Mouse (Mus musculus): Measurements from ENCODE around the gene Samd13.

Gene Samd13

DNA sequence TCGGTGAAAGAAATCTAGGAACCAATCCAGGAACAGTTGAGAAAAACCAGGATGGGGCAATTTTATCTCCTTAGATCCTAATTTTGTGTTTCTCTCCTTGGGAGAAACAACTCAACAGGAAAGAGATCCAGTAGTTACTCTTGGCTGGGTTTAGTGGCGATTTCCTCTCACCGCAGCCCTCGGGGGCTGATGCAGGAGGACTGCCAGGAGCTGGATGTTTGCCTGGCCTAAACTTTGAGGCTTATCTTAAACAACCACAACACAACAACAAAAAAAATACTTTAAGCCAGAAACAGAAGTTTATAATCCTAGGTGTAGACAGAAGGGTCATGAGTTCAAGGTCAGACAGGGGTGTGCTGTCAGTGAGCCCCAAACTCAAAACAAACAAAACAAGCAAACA, 73.6 kb downstream of the Samd13 start:
- DNase-seq: no peak

DNA sequence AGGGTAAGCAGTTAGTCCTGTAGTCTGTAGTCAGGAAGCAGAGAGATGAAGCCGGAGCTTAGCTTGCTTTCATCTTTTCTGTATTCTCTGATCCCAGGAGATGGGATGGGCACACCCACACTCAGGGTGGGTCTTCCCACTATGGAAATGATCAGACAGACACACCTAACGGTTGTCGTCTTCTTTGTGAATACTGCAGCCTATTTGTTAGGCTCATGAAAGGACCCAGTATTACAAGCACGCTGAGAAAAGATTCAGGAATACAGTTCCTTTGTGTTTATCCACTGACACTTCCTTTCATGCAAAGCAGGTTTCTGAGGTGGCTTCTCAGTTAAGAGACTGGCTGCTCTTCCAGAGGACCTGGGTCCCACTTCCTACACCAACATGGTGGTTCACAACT, 74.1 kb downstream of the Samd13 start:
- DNase-seq: no peak

DNA sequence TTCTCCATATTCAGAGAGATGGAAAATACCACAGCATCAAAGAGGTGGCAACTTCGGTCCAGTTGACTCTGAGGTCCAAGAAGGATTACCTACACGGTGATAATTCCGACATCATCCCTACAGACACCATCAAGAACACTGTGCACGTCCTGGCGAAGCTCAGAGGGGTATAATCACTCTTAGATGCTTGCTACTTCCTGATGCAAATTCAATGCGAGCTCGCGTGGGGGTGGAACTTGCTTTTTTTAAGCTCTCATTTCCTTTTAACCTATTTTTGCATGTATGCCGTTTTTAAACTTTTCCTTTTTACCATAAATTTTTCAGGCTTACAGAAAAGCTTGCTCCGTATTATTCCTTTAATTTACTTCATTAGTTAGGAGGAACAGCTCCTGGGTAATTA, 75.1 kb downstream of the Samd13 start:
- no peak for DNase-seq

- no peak for DNase-seq
Measured at GRCm38 (mm10) chr3:146607368-146607767, 78.0 kb downstream of the Samd13 start.

DNA sequence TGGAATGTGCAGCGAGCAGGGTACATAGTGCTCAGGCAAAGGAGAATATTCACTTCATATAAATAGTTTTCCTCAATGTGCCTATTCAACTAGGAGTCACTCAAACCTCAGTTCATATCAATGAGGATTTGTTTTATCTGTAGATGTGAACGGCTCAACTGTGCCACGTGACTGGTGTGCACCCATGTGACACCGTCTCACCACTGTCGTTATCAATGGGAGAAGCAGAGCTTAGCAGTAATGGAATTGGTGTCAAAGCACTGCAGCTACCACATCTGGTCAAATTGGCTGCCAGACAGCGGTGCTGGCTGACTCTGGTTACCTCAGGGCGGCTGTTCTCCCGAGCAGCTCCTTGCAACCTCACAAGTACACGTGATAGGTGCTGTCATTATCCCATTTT, 80.7 kb downstream of the Samd13 start:
- no peak for DNase-seq

GRCm38 (mm10) chr3:146602531-146602930, 82.9 kb downstream of the Samd13 start:
- no peak for DNase-seq

GRCm38 (mm10) chr3:146601205-146601604, 84.2 kb downstream of the Samd13 start:
- DNase-seq: no peak

DNA sequence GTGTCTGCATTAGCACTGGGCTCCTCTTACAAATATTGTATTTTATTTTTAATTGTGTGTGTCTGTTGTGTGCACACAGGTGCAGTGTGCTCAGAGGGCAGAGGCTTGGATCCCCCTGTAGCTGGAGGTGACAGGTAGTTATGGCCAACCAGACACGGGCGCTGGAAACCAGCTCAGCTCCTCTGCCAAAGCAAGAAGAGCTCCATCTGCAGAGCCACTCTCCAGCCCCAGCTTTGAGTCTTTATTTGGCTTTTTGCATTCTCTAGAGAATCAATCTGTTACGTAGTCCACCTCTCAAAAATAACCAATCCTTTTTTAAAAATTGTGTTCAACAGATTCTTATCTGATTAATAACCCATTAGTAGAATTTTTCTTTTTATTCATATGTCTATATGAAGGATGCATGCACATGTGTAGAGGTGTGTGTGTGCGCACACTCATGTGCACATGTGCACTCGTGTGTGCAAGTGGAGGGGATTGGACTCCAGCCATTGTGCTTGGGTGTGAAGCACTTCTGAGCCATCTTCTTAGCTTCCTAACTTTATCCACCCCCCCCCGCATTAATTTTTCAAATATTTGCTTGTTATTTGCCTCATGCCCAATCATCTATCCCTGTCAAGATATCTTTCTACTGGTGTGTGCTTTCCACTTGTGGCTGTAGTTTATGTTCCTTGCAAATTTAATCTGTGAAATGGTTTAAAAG, 86.0 kb downstream of the Samd13 start:
- no peak for DNase-seq

- no peak for DNase-seq
Measured at GRCm38 (mm10) chr3:146598411-146598810, 87.0 kb downstream of the Samd13 start.

DNA sequence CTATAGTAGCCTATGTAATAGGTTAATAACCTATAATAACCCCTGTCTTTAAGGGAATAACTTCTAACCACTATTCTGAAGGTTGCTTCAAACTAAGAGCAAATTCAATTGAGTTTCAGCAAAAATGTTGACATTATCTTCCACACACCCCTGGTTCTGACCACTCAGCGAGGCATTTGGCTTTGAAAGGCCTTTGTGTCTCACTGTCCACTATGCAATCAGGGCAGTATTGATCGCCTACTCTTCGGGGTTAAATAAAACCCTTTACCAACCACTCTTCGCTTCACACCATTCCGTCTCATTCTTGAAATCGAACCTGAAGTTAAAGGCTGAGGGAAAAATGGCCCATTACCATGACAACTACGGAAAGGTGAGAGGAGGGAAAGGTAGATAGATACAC, 88.5 kb downstream of the Samd13 start:
- no peak for DNase-seq

GRCm38 (mm10) chr3:146596387-146596786, 89.0 kb downstream of the Samd13 start:
- no peak for DNase-seq

DNA sequence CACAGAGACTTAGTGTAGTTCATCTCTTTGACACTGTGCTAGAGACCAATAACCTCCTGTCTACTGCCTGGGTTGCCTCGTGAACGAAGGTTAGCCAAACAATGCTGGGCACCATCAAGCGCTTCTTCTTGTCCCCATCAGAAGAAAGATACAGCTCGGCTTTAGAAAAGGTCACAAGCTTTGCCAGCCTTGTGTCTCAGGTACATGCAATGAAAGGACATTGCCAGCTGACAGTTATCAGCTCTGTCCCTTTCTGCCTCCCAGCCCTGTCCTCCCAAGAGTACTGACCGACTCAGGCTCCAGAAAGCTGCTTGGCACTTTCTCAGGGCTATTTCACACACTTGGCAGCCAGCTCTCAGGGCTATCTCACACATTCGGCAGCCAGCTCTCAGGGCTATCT, 90.0 kb downstream of the Samd13 start:
- DNase-seq: no peak

All from thymus, postnatal 4 days (tissue).